Comparison of ENCODE assay signal across 15 mouse cellular contexts in genomic region chr6:106237046-106237948, GRCm38 (mm10).
DNase-seq lines count a peak whose midpoint lies in the region; ATAC-seq lines count a peak whose summit lies in the region.
"Had no signal": no experiment of that assay in that cellular context is flagged by ENCODE, and none has a peak within 500 bp of the region (broad histone marks: within the 10 kb centered on the region; RNA-seq: fewer than 3 reads in every experiment).

No protein-coding gene starts in this region.

- ATAC-seq in hindbrain, embryonic 16.5 days, result peak; percentile 61; the same call in 1 of the 2 replicates
- peak; percentile 76 for ATAC-seq in neural tube, embryonic 12.5 days (ENCODE audit: low FRiP score, low read depth)

- no peaks in the 10 kb centered on the region for H3K27me3 ChIP-seq in hindbrain, embryonic 16.5 days (replicated peaks; ENCODE audit: control insufficient read depth, insufficient read depth, low read length)
- H3K27me3 ChIP-seq in neural tube, embryonic 12.5 days (replicated peaks), result no peaks in the 10 kb centered on the region
- H3K27me3 ChIP-seq: embryonic facial prominence, embryonic 13.5 days; heart, embryonic 15.5 days; liver, embryonic 15.5 days had no signal

- DNase-seq in embryo, embryonic 10.5 days (ENCODE audit: low spot score), result peak; percentile 3
- DNase-seq in embryo, embryonic 9.5 days (ENCODE audit: extremely low spot score), result no peak
- peak; percentile 36 for DNase-seq in kidney, adult 9 months
- DNase-seq in kidney, adult 18-20 months, result no peak
- DNase-seq in left cerebral cortex, postnatal 36 days (ENCODE audit: low spot score in 2 of 2), result no peak
- no peak for DNase-seq in liver
- DNase-seq: adrenal gland, postnatal 14 days; lung, postnatal 10 days; thymus, postnatal 14 days had no signal

- no peak overlapping the region for H3K27ac ChIP-seq in hindbrain, embryonic 16.5 days (ENCODE audit: low read depth, low read length)
- H3K27ac ChIP-seq in neural tube, embryonic 12.5 days, result no peak overlapping the region
- H3K27ac ChIP-seq: embryonic facial prominence, embryonic 13.5 days; heart, embryonic 15.5 days; liver, embryonic 15.5 days; stomach, postnatal 0 days had no signal

- no peaks in the 10 kb centered on the region for H3K36me3 ChIP-seq in hindbrain, embryonic 16.5 days (ENCODE audit: control insufficient read depth, insufficient read depth, low read length)
- H3K36me3 ChIP-seq in neural tube, embryonic 12.5 days, result no peaks in the 10 kb centered on the region
- H3K36me3 ChIP-seq: embryonic facial prominence, embryonic 13.5 days; heart, embryonic 15.5 days; liver, embryonic 15.5 days had no signal

- H3K9me3 ChIP-seq in hindbrain, embryonic 16.5 days (ENCODE audit: control insufficient read depth, low read length), result no peaks in the 10 kb centered on the region
- H3K9me3 ChIP-seq in neural tube, embryonic 12.5 days, result no peaks in the 10 kb centered on the region
- H3K9me3 ChIP-seq: embryonic facial prominence, embryonic 13.5 days; heart, embryonic 15.5 days; liver, embryonic 15.5 days had no signal

- H3K9ac ChIP-seq in hindbrain, embryonic 16.5 days (ENCODE audit: low read depth, low read length), result no peak overlapping the region
- H3K9ac ChIP-seq in neural tube, embryonic 12.5 days, result no peak overlapping the region
- H3K9ac ChIP-seq: embryonic facial prominence, embryonic 13.5 days; heart, embryonic 15.5 days; liver, embryonic 15.5 days had no signal

- no peak overlapping the region for H3K4me2 ChIP-seq in hindbrain, embryonic 16.5 days (ENCODE audit: low read length)
- no peak overlapping the region for H3K4me2 ChIP-seq in neural tube, embryonic 12.5 days (replicated peaks)
- H3K4me2 ChIP-seq: embryonic facial prominence, embryonic 13.5 days; heart, embryonic 15.5 days; liver, embryonic 15.5 days had no signal

- WGBS in hindbrain, embryonic 16.5 days, result 47% methylated on average over 12 of the region's 12 CpGs
- 44% methylated on average over 12 of the region's 12 CpGs for WGBS in neural tube, embryonic 12.5 days

- H3K4me1 ChIP-seq in hindbrain, embryonic 16.5 days (ENCODE audit: control insufficient read depth, insufficient read depth, low read depth, low read length), result no peaks in the 10 kb centered on the region
- no peaks in the 10 kb centered on the region for H3K4me1 ChIP-seq in neural tube, embryonic 12.5 days
- H3K4me1 ChIP-seq: embryonic facial prominence, embryonic 13.5 days; heart, embryonic 15.5 days; liver, embryonic 15.5 days had no signal

- H3K4me3 ChIP-seq in hindbrain, embryonic 16.5 days (ENCODE audit: low read length), result no peak overlapping the region
- H3K4me3 ChIP-seq in neural tube, embryonic 12.5 days, result no peak overlapping the region
- H3K4me3 ChIP-seq: embryonic facial prominence, embryonic 13.5 days; heart, embryonic 15.5 days; liver, embryonic 15.5 days had no signal

- intact Hi-C loops in left cerebral cortex, postnatal 36 days (cut with DNase I), result no loop called here

Comparison
In these comparisons a context has a peak if more than half of its experiments do, and no peak if none do; other contexts are left out.
1. DNase-seq: peak in embryo, embryonic 10.5 days (single experiment) and kidney, adult 9 months (single experiment); none in embryo, embryonic 9.5 days (single experiment), kidney, adult 18-20 months (single experiment), left cerebral cortex, postnatal 36 days (0 of 2) and liver (single experiment).